Mouse (Mus musculus): ENCODE results near the gene Gm13272. TPM values are rescaled to one million over a fixed set of nuclear protein-coding genes. Genes with fewer than 3 reads are reported as not detected.
"Not testable (repeated sequence)": the region's sequence is repeated elsewhere in the genome, so short reads cannot be mapped to it uniquely, and the experiment has no call there.

Gm13272 gene
- polyA plus RNA-seq (2014; fragmentation: Nextera tagmentation; extraction: Ambion mirVana) = not detected in 2 replicates

DNA sequence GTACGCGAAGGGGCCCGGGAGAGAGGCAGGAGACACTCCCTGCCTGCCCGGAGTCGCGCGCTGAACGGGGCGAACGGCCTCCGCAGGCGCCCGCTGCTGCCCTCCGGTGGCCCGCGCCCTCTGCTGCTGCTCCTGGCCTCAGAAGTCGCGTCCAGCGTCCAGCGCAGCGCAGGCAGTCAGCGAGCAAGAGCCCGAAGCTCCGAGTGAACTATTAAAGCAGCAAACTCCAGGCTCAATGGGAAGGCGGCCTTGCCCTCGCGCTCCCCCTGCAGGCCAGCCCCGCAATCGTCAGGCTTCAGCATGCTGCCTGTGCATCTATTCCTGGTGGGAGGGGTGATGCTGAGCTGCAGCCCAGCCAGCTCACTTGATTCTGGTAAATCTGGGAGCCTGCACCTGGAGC is at the start of gene Gm13272:
TSS of gene Gm13272 (plus strand) at position 301 of the 400 bp plus-strand sequence.
- not testable (repeated sequence) for DNase-seq (ENCODE audit: low spot score); ATAC-seq; H3K27ac ChIP-seq (ENCODE audit: low read depth, low read length); H3K4me2 ChIP-seq (ENCODE audit: low read length); H3K9me3 ChIP-seq (replicated peaks; ENCODE audit: control insufficient read depth, low read length); H3K4me3 ChIP-seq (ENCODE audit: low read depth, low read length); H3K36me3 ChIP-seq (ENCODE audit: control insufficient read depth, insufficient read depth, low read length); H3K9ac ChIP-seq (ENCODE audit: low read length); H3K4me1 ChIP-seq (ENCODE audit: control insufficient read depth, insufficient read depth, low read length); H3K27me3 ChIP-seq (replicated peaks; ENCODE audit: control insufficient read depth, insufficient read depth, low read length)
- WGBS = no CpG with 5 or more reads among the region's 29 CpGs

DNA sequence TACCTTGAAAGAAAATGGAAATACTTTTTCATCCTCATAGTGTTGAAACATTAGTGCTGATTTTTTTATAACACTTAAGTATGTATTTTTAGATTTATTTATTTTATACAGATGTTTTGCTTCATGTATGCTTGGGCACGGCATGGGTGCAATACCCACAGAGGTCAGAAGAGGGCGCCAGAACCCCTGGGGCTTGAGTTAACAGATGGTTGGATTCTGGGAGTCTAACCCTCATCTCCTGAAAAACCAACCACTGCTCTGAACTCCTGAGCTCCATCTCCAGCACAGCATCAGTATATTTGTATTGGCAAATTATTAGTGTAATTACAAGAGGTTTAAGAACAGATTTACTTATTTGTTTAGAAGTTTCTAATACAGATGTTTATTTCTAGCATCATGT is 41.2 kb upstream of the Gm13272 start:
- H3K27me3 ChIP-seq (replicated peaks; ENCODE audit: control insufficient read depth, insufficient read depth, low read length) = no peaks in the 10 kb centered on the region
- no peak overlapping the region for H3K27ac ChIP-seq (ENCODE audit: low read depth, low read length)
- no peaks in the 10 kb centered on the region for H3K36me3 ChIP-seq (ENCODE audit: control insufficient read depth, insufficient read depth, low read length)
- WGBS = 1% methylated on average over 2 of the region's 2 CpGs
- H3K4me1 ChIP-seq (ENCODE audit: control insufficient read depth, insufficient read depth, low read length) = no peaks in the 10 kb centered on the region
- no peaks in the 10 kb centered on the region for H3K9me3 ChIP-seq (replicated peaks; ENCODE audit: control insufficient read depth, low read length)
- H3K9ac ChIP-seq (ENCODE audit: low read length) = no peak overlapping the region
- DNase-seq (ENCODE audit: low spot score) (peak; percentile 74), ATAC-seq (no peak; the same call in 1 of the 2 replicates)
- H3K4me3 ChIP-seq (ENCODE audit: low read depth, low read length) = no peak overlapping the region
- H3K4me2 ChIP-seq (ENCODE audit: low read length) = no peak overlapping the region

DNA sequence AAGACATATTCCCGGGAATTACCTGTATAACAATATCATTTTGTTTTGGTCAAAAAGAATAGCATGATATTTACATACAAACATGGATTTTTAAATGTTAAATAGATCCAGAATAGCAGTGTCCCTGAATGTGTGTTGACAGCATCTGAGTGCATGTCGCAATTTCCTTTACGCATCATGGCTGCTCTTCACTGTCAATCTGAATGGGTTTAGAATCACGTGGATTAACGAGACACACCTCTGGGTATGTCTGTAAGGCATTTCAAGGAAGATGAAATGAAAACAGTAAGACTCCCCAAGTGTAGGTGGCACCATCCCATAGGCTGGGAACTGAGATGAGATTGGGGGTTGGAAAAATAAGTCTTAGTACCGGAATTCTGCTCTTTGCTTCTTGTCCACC is 40.6 kb upstream of the Gm13272 start:
- Histone ChIP-seq H3K9ac (ENCODE audit: low read length) (no peak overlapping the region), H3K36me3 (ENCODE audit: control insufficient read depth, insufficient read depth, low read length) (no peaks in the 10 kb centered on the region), H3K27ac (ENCODE audit: low read depth, low read length) (no peak overlapping the region), H3K27me3 (replicated peaks; ENCODE audit: control insufficient read depth, insufficient read depth, low read length) (no peaks in the 10 kb centered on the region), H3K4me2 (ENCODE audit: low read length) (no peak overlapping the region), H3K4me3 (ENCODE audit: low read depth, low read length) (no peak overlapping the region), H3K9me3 (replicated peaks; ENCODE audit: control insufficient read depth, low read length) (no peaks in the 10 kb centered on the region), H3K4me1 (ENCODE audit: control insufficient read depth, insufficient read depth, low read length) (no peaks in the 10 kb centered on the region)
- ATAC-seq (no peak), DNase-seq (ENCODE audit: low spot score) (no peak)
- WGBS = 90% methylated on average over 6 of the region's 6 CpGs

DNA sequence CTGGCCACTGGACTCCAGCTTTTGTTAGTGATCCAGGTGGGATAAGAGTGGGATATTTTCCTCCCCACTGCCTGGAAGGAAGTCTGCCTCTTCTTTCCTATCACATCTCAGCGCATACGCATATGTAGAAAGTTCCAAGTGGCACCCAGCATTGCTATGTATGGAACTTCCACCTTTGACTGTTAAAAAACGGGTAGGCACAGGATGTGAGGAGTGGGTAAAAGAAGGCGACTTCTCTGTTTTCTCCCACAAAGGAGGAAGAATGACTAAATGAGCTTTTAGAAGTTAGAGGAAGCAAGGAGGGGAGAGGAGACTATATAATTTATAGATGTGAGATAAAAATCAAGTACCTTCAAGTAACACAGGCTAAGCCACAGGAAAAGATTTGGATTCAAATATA is 38.2 kb upstream of the Gm13272 start:
- no peak overlapping the region for H3K4me3 ChIP-seq (ENCODE audit: low read depth, low read length)
- no peak overlapping the region for H3K4me2 ChIP-seq (ENCODE audit: low read length)
- H3K4me1 ChIP-seq (ENCODE audit: control insufficient read depth, insufficient read depth, low read length) = no peaks in the 10 kb centered on the region
- DNase-seq (ENCODE audit: low spot score) (no peak), ATAC-seq (no peak)
- H3K36me3 ChIP-seq (ENCODE audit: control insufficient read depth, insufficient read depth, low read length) = no peaks in the 10 kb centered on the region
- H3K27ac ChIP-seq (ENCODE audit: low read depth, low read length) = no peak overlapping the region
- no peak overlapping the region for H3K9ac ChIP-seq (ENCODE audit: low read length)
- no peaks in the 10 kb centered on the region for H3K9me3 ChIP-seq (replicated peaks; ENCODE audit: control insufficient read depth, low read length)
- H3K27me3 ChIP-seq (replicated peaks; ENCODE audit: control insufficient read depth, insufficient read depth, low read length) = no peaks in the 10 kb centered on the region
- 96% methylated on average over 4 of the region's 4 CpGs for whole genome bisulfite sequencing

DNA sequence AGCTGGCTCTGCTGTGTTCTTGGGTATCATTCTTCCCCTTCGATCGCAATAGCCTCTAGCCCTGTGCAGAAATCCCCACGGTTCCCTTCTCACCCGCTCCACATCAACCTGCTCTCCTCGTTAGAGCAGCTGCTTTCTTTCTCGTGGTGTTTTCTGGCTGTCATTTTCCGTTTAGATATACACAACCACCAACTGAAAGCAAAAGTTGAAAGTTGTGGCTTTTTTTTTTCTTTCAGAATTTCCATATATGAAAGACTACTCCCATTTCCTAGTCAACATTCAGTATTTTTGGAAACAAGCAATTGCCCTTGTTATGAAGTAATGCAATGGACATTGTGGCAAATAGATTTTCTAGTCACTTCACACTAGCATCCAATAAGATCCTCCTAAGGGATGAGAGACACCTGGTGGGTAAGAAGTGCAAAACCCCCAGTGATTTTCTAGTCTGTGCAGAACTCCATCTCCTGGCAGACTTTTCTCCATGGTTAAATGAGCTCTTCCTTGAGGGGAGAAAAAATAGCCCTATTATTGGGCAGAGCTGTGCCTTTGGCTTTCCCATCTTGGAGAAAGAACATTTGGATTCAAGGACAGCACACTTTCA is 36.8 kb upstream of the Gm13272 start:
- no peak overlapping the region for H3K4me2 ChIP-seq (ENCODE audit: low read length)
- DNase-seq (ENCODE audit: low spot score) = no peak
- 63% methylated on average over 7 of the region's 7 CpGs for WGBS

DNA sequence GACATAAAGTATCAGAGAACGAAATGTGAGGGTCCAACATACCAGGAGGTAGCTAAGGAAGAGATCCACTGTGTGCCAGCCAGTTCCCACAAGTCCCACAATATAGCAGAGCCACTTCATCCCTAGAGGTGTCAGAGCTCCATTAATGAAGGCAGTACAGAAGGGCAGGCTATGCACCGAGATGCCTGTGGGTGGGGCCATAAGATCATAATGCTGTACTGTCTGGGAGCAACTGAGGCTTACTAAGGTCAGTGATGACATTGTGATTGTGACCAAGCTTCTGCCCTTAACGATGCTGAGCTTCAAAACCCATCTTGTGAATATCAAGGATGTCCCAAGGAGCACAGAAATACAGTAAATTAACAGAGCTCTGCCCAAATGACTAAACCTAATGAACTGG is 35.4 kb upstream of the Gm13272 start:
- H3K4me1 ChIP-seq (ENCODE audit: control insufficient read depth, insufficient read depth, low read length) = no peaks in the 10 kb centered on the region
- H3K9me3 ChIP-seq (replicated peaks; ENCODE audit: control insufficient read depth, low read length) = no peaks in the 10 kb centered on the region
- no peak overlapping the region for H3K4me3 ChIP-seq (ENCODE audit: low read depth, low read length)
- ATAC-seq = no peak
- no peak overlapping the region for H3K27ac ChIP-seq (ENCODE audit: low read depth, low read length)
- H3K36me3 ChIP-seq (ENCODE audit: control insufficient read depth, insufficient read depth, low read length) = no peaks in the 10 kb centered on the region
- H3K9ac ChIP-seq (ENCODE audit: low read length) = no peak overlapping the region
- H3K27me3 ChIP-seq (replicated peaks; ENCODE audit: control insufficient read depth, insufficient read depth, low read length) = no peaks in the 10 kb centered on the region
- H3K4me2 ChIP-seq (ENCODE audit: low read length) = no peak overlapping the region
- 63% methylated on average over 3 of the region's 3 CpGs for WGBS
- DNase-seq (ENCODE audit: low spot score) = no peak

More for the DNA sequence above, 36.8 kb upstream of the Gm13272 start:
- H3K27me3 ChIP-seq (replicated peaks; ENCODE audit: control insufficient read depth, insufficient read depth, low read length) = no peaks in the 10 kb centered on the region
- no peaks in the 10 kb centered on the region for H3K4me1 ChIP-seq (ENCODE audit: control insufficient read depth, insufficient read depth, low read length)
- H3K9ac ChIP-seq (ENCODE audit: low read length) = no peak overlapping the region
- H3K27ac ChIP-seq (ENCODE audit: low read depth, low read length) = no peak overlapping the region
- ATAC-seq = no peak
- H3K9me3 ChIP-seq (replicated peaks; ENCODE audit: control insufficient read depth, low read length) = no peaks in the 10 kb centered on the region
- H3K4me3 ChIP-seq (ENCODE audit: low read depth, low read length) = no peak overlapping the region
- no peaks in the 10 kb centered on the region for H3K36me3 ChIP-seq (ENCODE audit: control insufficient read depth, insufficient read depth, low read length)

DNA sequence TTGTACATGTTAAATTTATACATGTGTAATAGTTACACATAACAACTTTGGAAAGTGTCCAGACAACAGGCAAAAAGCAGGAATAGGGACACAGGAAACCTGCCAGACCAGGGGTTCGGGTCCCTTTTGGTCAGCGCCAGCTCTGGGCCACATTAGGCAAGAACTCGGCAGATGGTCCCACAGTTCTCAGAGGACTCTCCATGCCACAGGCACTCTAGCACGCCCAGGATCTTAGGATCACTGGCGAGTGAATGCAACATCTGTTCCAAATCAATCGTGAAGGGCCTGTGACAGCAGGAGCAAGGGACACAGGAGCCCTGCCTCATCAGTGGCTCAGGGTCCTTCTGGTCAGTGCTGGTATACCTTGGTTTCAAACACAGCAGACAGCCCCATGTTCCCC is 29.7 kb upstream of the Gm13272 start:
- no peaks in the 10 kb centered on the region for H3K27me3 ChIP-seq (replicated peaks; ENCODE audit: control insufficient read depth, insufficient read depth, low read length)
- WGBS = 77% methylated on average over 6 of the region's 6 CpGs
- no peak for DNase-seq (ENCODE audit: low spot score)
- H3K27ac ChIP-seq (ENCODE audit: low read depth, low read length) = no peak overlapping the region
- no peak overlapping the region for H3K4me2 ChIP-seq (ENCODE audit: low read length)
- no peaks in the 10 kb centered on the region for H3K9me3 ChIP-seq (replicated peaks; ENCODE audit: control insufficient read depth, low read length)
- no peak overlapping the region for H3K4me3 ChIP-seq (ENCODE audit: low read depth, low read length)
- H3K4me1 ChIP-seq (ENCODE audit: control insufficient read depth, insufficient read depth, low read length) = no peaks in the 10 kb centered on the region
- no peak overlapping the region for H3K9ac ChIP-seq (ENCODE audit: low read length)
- H3K36me3 ChIP-seq (ENCODE audit: control insufficient read depth, insufficient read depth, low read length) = no peaks in the 10 kb centered on the region
- no peak for ATAC-seq

DNA sequence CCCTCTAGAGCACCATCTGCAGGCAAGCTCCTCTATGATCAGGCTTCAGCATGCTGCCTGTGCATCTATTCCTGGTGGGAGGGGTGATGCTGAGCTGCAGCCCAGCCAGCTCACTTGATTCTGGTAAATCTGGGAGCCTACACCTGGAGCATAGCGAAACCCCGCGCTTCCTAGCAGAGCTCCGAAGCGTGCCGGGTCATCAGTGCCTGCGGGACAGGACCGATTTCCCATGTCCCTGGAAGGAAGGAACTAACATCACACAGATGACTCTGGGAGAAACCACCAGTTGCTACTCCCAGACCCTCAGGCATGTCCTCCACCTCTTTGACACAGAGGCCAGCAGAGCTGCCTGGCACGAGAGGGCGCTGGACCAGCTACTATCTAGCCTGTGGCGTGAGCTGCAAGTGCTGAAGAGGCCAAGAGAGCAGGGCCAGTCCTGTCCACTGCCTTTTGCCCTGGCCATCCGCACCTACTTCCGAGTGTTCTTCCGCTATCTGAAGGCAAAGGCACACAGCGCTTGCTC is 24.8 kb upstream of the Gm13272 start, which contains the start of gene Gm13271:
TSS of gene Gm13271 (plus strand) at position 51 of the 523 bp plus-strand sequence.
- not testable (repeated sequence) for DNase-seq (ENCODE audit: low spot score); H3K4me2 ChIP-seq (ENCODE audit: low read length)
- 87% methylated on average over 14 of the region's 15 CpGs for WGBS

More for the DNA sequence above, 24.8 kb upstream of the Gm13272 start, which contains the start of gene Gm13271:
- H3K4me1 ChIP-seq (ENCODE audit: control insufficient read depth, insufficient read depth, low read length); H3K9ac ChIP-seq (ENCODE audit: low read length); H3K4me3 ChIP-seq (ENCODE audit: low read depth, low read length); H3K9me3 ChIP-seq (replicated peaks; ENCODE audit: control insufficient read depth, low read length); H3K27ac ChIP-seq (ENCODE audit: low read depth, low read length); H3K27me3 ChIP-seq (replicated peaks; ENCODE audit: control insufficient read depth, insufficient read depth, low read length); ATAC-seq; H3K36me3 ChIP-seq (ENCODE audit: control insufficient read depth, insufficient read depth, low read length): not testable (repeated sequence)

Data from forebrain, embryonic 14.5 days (tissue).